ENCODE assay signal across 7 mouse cellular contexts in genomic region chr13:26932695-26933438, GRCm38 (mm10).
DNase-seq lines count a peak whose midpoint lies in the region; ATAC-seq and TF ChIP-seq lines count a peak whose summit lies in the region.

No protein-coding gene starts in this region.

- no peak overlapping the region for H3K4me2 ChIP-seq in forebrain, embryonic 12.5 days
- no peak overlapping the region for H3K4me2 ChIP-seq in hindbrain, postnatal 0 days (ENCODE audit: low read depth, low read length)
- no peak overlapping the region for H3K4me2 ChIP-seq in midbrain, embryonic 14.5 days (ENCODE audit: low read length)

- DNase-seq in embryo, embryonic 11 days = peak; percentile 79
- DNase-seq in hindbrain, postnatal 0 days (ENCODE audit: low spot score) = peak; percentile 11
- DNase-seq in midbrain, embryonic 14.5 days = peak; percentile 63
- DNase-seq in thymus, adult 18-20 months = no peak
- no peak for DNase-seq in frontal cortex, postnatal 25 days (ENCODE audit: low spot score in 2 of 2)
- DNase-seq in right cerebral cortex, postnatal 10 days (ENCODE audit: low spot score in 2 of 2) = no peak

- no peaks in the 10 kb centered on the region for H3K27me3 ChIP-seq in forebrain, embryonic 12.5 days
- H3K27me3 ChIP-seq in hindbrain, postnatal 0 days (ENCODE audit: insufficient read depth, low read length) = no peaks in the 10 kb centered on the region
- no peaks in the 10 kb centered on the region for H3K27me3 ChIP-seq in midbrain, embryonic 14.5 days (ENCODE audit: control insufficient read depth, insufficient read depth, low read length)

- no peaks in the 10 kb centered on the region for H3K36me3 ChIP-seq in forebrain, embryonic 12.5 days (replicated peaks)
- H3K36me3 ChIP-seq in hindbrain, postnatal 0 days (ENCODE audit: insufficient read depth, low read length) = no peaks in the 10 kb centered on the region
- no peaks in the 10 kb centered on the region for H3K36me3 ChIP-seq in midbrain, embryonic 14.5 days (ENCODE audit: control insufficient read depth, insufficient read depth, low read length)

- peaks cover 13% of the 10 kb centered on the region for H3K4me1 ChIP-seq in forebrain, embryonic 12.5 days
- no peaks in the 10 kb centered on the region for H3K4me1 ChIP-seq in hindbrain, postnatal 0 days (ENCODE audit: insufficient read depth, low read length)
- H3K4me1 ChIP-seq in midbrain, embryonic 14.5 days (ENCODE audit: control insufficient read depth, insufficient read depth, low read length) = peaks cover 9% of the 10 kb centered on the region

- TF ChIP-seq CTCF in hindbrain, postnatal 0 days (IDR thresholded peaks at IDR 0.05; ENCODE audit: low read depth) = no peak

- H3K9me3 ChIP-seq in forebrain, embryonic 12.5 days = no peaks in the 10 kb centered on the region
- H3K9me3 ChIP-seq in hindbrain, postnatal 0 days (ENCODE audit: low read length) = no peaks in the 10 kb centered on the region
- no peaks in the 10 kb centered on the region for H3K9me3 ChIP-seq in midbrain, embryonic 14.5 days (ENCODE audit: control insufficient read depth, low read length)

- H3K4me3 ChIP-seq in forebrain, embryonic 12.5 days (replicated peaks) = no peak overlapping the region
- H3K4me3 ChIP-seq in hindbrain, postnatal 0 days (ENCODE audit: low read length) = no peak overlapping the region
- H3K4me3 ChIP-seq in midbrain, embryonic 14.5 days (replicated peaks; ENCODE audit: low read depth, low read length) = no peak overlapping the region

- peak overlapping the region; percentile 75 for H3K27ac ChIP-seq in forebrain, embryonic 12.5 days
- H3K27ac ChIP-seq in hindbrain, postnatal 0 days = no peak overlapping the region
- H3K27ac ChIP-seq in midbrain, embryonic 14.5 days (replicated peaks; ENCODE audit: low read depth, low read length) = peak overlapping the region; percentile 74

- H3K9ac ChIP-seq in forebrain, embryonic 12.5 days = no peak overlapping the region
- H3K9ac ChIP-seq in hindbrain, postnatal 0 days (replicated peaks; ENCODE audit: low read length) = no peak overlapping the region
- no peak overlapping the region for H3K9ac ChIP-seq in midbrain, embryonic 14.5 days (replicated peaks; ENCODE audit: low read length)

- peak; percentile 88 for ATAC-seq in forebrain, embryonic 12.5 days (ENCODE audit: low FRiP score)
- peak; percentile 47; the same call in 1 of the 2 replicates for ATAC-seq in hindbrain, postnatal 0 days
- ATAC-seq in midbrain, embryonic 14.5 days (ENCODE audit: low FRiP score, low TSS enrichment) = peak; percentile 78

- WGBS in forebrain, embryonic 12.5 days = 0% methylated on average over 4 of the region's 4 CpGs
- 7% methylated on average over 4 of the region's 4 CpGs for WGBS in hindbrain, postnatal 0 days
- WGBS in midbrain, embryonic 14.5 days = 3% methylated on average over 4 of the region's 4 CpGs

Comparison
In these comparisons a context has a peak if more than half of its experiments do, and no peak if none do; other contexts are left out.
1. DNase-seq: peak in embryo, embryonic 11 days (single experiment), hindbrain, postnatal 0 days (single experiment) and midbrain, embryonic 14.5 days (single experiment); none in thymus, adult 18-20 months (0 of 2), frontal cortex, postnatal 25 days (0 of 2) and right cerebral cortex, postnatal 10 days (0 of 2).
2. Peak in every context shown above with its lines, with median percentiles within 50 percentile points of each other: ATAC-seq.